Mouse (Mus musculus) stomach, postnatal 0 days (tissue): Measurements from ENCODE around the gene Prss28.

Experiments
- CTCF ChIP-seq: IDR thresholded peaks from 2 replicates; pipeline ENCODE4 v1.5.1; 2016; ENCODE audit warnings: antibody characterized with exemption, low read depth, mild to moderate bottlenecking, moderate library complexity
- EP300 ChIP-seq: optimal IDR thresholded peaks from 2 replicates; pipeline ENCODE3; 2016; ENCODE audit warnings: antibody characterized with exemption

- TF ChIP-seq EP300, result no peak
- no peak for TF ChIP-seq CTCF
Measured at GRCm38 (mm10) chr17:25274571-25275346, 33.7 kb upstream of the Prss28 start, which contains the start of gene Ube2i.
